Mouse (Mus musculus) myocyte (in vitro differentiated cells): ENCODE measurements around the gene Zfpm1.

Source experiments
- E2F4 ChIP-seq: IDR thresholded peaks from one replicate; pipeline ENCODE4 v1.6.1; 2011; ENCODE audit warnings: mild to moderate bottlenecking, control low read depth, moderate library complexity; ENCODE audit not compliant: insufficient read depth
- MYOG ChIP-seq, 3 experiments: IDR thresholded peaks; one replicate each; pipeline ENCODE4 v1.6.1; 2011; ENCODE audit warnings: control low read depth in 2 of 3, low read depth in 2 of 3, mild to moderate bottlenecking in 2 of 3; ENCODE audit not compliant: insufficient read length in 2 of 3, control insufficient read depth in 1 of 3, insufficient read depth in 1 of 3
- POLR2A ChIP-seq: IDR thresholded peaks from one replicate; pipeline ENCODE4 v1.6.1; 2011; ENCODE audit warnings: low read depth, mild to moderate bottlenecking, control low read depth, moderate library complexity; ENCODE audit not compliant: insufficient read length

DNA sequence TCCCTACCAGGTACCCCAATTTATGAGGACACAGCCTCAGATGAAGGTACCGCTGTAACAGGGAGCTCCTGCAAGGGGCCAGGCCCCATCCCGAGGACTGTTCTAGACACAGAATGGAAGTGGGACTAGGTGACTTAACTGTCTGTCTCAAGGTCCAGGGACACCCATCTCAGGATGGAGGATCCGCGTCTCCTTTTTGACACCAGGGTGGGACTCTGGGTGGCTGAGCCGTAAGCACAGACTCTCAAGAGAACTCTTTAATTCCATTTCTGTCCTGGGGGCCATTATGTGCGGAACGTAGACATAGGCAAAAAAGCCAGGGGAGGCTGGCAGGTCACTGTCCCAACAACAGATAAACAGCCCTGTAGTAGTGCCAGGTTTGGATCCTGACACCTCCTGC lies 40.2 kb downstream of the Zfpm1 start:
- TF ChIP-seq E2F4 (no peak), MYOG (IDR thresholded peaks at IDR 0.05; ENCODE audit: control insufficient read depth in 1 of 3, insufficient read depth in 1 of 3, insufficient read length in 2 of 3, low read depth in 2 of 3) (no peak), POLR2A (no peak)
